Mouse (Mus musculus): ENCODE measurements at regions not wholly inside any gene's neighbourhood (a gene's known extent, or its start where the extent isn't known, plus 50 kb on each side); places are given as distances from the start of the nearest gene placed in this dataset.
"Not testable (repeated sequence)": the region's sequence is repeated elsewhere in the genome, so short reads cannot be mapped to it uniquely, and the experiment has no call there.

DNA sequence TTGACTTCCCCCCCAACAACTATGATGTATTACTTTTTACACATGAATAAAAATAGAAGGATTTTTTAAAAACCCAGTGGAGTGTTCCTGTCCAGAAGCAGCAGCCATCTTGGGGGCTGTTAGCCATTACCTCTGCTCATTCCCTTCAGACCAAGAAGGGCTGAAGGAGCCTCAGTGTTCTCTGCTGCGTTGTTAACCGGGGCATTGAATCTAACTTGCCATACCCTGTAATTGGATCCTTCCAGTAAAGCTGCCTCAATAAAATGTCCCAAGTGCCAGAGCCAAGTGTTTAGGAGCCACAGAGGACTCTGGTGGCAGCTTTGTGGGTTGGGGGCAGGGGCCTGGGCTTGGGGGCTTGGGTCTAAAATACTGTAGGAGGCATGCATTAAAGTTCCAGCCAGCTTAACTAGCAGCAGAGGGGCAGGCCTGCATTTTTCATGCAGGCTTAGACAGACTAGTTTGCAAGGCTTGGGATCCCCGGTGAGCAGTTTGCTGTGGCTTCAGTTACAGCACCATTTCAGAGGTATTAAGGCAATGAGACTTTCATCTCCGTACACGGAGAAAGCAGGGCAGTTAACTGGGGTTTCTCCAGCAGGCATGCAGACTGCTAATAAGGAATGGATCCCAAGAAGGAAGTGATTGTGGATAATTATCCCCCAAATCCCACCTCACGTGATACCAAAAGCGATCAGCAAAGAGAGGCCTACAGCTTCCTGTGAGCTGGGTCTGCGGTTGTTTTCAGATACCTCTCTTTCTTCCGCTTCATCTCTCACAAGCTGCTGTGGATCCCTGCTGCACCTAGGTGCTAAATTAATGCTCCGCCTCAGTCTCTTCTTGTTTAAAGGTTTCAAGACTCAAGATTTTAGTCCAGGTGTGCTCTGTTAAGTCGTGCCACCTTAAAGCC lies 462.4 kb upstream of the Clint1 start:
- no peak overlapping the region for H3K4me2 ChIP-seq (replicated peaks)
- no peak overlapping the region for H3K9ac ChIP-seq (replicated peaks)
- 54% methylated on average over 11 of the region's 11 CpGs for WGBS
- no peak overlapping the region for H3K4me3 ChIP-seq
- no peak overlapping the region for H3K27ac ChIP-seq (replicated peaks)
- no peaks in the 10 kb centered on the region for H3K36me3 ChIP-seq
- H3K4me1 ChIP-seq: no peaks in the 10 kb centered on the region
- H3K9me3 ChIP-seq: no peaks in the 10 kb centered on the region
- H3K27me3 ChIP-seq: no peaks in the 10 kb centered on the region
- ATAC-seq (replicated peaks): no peak

DNA sequence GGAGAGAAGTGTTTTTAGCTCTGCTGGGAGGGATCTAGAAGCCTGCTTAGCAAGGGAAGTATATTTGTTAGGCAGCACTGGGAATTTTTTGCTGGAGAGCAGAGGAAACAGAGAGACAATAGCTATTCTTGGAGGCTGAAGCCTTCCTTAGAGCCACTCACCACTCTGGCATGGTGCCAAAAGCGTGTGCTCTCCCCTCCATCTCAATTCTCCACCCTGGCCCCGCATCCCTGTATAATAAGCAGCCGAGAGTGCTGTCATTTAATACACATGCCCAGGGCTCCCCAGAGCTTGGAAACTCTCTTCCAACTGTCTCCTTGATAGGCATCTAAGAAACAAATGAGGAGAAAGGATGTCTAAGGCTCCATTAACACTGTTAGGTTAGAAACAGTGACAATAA lies 455.8 kb upstream of the Clint1 start:
- H3K9me3 ChIP-seq: no peaks in the 10 kb centered on the region
- no peak overlapping the region for H3K4me2 ChIP-seq (replicated peaks)
- 5% methylated on average over 3 of the region's 3 CpGs for WGBS
- no peak overlapping the region for H3K4me3 ChIP-seq
- H3K36me3 ChIP-seq: no peaks in the 10 kb centered on the region
- H3K9ac ChIP-seq (replicated peaks): no peak overlapping the region
- H3K4me1 ChIP-seq: peaks cover 10% of the 10 kb centered on the region
- peak; percentile 71 for ATAC-seq (replicated peaks)
- H3K27me3 ChIP-seq: no peaks in the 10 kb centered on the region
- 0 out of 2 replicates have a peak overlapping the region, but pooled peaks have one; percentile 40 for H3K27ac ChIP-seq (replicated peaks)

DNA sequence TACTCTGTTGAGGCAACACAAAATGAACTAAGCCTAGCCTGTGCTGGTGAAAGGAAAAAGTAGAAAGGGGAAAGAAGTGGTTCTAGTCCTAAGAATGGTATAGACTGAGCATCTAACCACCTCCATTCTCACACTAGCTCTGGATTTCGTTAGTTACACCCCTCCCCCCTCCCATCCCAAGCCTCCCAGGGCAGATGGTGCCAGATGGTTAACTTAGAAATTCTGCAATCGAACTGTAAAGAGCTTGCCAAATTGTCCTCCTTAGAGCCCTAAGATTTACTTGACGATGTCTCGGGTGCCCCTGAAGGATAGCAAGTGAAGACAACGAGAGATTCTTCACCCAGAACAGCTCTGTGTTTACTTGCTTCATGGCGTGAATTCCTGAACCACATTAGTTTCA lies 453.7 kb upstream of the Clint1 start:
- peaks cover 10% of the 10 kb centered on the region for H3K4me1 ChIP-seq
- WGBS: 54% methylated on average over 6 of the region's 6 CpGs
- no peaks in the 10 kb centered on the region for H3K9me3 ChIP-seq
- H3K27me3 ChIP-seq: no peaks in the 10 kb centered on the region
- H3K4me2 ChIP-seq (replicated peaks): no peak overlapping the region
- H3K27ac ChIP-seq (replicated peaks): no peak overlapping the region
- no peaks in the 10 kb centered on the region for H3K36me3 ChIP-seq
- H3K4me3 ChIP-seq: no peak overlapping the region
- H3K9ac ChIP-seq (replicated peaks): no peak overlapping the region
- ATAC-seq (replicated peaks): peak; percentile 77

DNA sequence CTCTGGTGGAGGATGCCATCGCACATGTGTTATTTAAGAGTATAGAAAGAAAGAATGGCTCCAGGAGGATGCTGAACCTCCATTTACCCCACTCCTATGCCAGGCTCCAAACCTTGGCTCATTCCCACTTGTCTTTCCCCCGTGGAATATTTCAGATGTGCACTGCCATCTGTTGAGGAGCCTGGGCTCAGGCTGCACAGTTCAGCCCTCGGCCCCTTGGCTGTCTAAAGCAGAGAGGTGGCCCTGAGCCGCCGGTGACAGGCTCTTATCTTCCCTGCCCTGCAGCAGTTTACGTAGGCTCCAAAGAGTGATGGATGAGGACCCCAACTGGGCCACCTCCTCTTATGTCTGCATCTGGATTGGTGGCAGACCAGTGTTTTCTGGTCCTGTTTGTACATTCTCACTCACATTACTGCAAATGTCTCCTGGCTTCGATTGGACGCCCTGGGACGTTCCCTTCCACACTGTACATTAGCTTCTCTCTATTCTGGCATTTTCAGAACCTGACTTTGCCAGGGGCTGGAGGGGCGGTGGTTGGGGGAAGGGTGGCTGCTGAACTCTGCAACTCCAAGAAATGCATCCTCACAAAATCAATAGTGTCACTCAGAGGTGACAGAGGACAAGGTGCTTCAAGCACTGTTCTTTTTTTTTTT lies 447.3 kb upstream of the Clint1 start:
- Histone ChIP-seq H3K4me3 (no peak overlapping the region), H3K4me2 (replicated peaks) (no peak overlapping the region), H3K4me1 (no peaks in the 10 kb centered on the region), H3K27me3 (no peaks in the 10 kb centered on the region), H3K9ac (replicated peaks) (no peak overlapping the region), H3K9me3 (no peaks in the 10 kb centered on the region), H3K36me3 (no peaks in the 10 kb centered on the region), H3K27ac (replicated peaks) (no peak overlapping the region)
- no peak for ATAC-seq (replicated peaks)
- WGBS: 83% methylated on average over 10 of the region's 10 CpGs

DNA sequence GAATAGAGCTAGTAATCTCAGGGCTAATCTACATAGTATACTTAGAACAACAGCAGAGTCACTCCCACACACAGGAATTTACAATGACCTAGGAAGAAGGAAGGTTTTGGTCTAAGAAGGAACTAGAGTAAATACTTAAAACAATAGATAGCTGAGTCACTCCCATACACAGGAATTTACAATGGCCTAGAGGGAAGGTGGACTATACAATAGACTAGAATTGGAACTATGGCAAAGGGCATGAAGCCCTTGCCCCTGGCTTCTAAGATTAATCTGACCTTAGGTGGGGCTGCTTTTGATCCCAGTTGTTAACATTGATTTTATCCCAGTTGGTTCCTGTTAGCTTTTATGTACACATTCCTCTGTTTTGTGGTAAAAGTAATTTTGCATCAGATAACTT lies 427.8 kb upstream of the Clint1 start:
- not testable (repeated sequence) for H3K27ac ChIP-seq (replicated peaks); H3K9me3 ChIP-seq; H3K36me3 ChIP-seq; H3K4me3 ChIP-seq; H3K4me1 ChIP-seq; H3K27me3 ChIP-seq; H3K9ac ChIP-seq (replicated peaks); H3K4me2 ChIP-seq (replicated peaks); ATAC-seq (replicated peaks)

DNA sequence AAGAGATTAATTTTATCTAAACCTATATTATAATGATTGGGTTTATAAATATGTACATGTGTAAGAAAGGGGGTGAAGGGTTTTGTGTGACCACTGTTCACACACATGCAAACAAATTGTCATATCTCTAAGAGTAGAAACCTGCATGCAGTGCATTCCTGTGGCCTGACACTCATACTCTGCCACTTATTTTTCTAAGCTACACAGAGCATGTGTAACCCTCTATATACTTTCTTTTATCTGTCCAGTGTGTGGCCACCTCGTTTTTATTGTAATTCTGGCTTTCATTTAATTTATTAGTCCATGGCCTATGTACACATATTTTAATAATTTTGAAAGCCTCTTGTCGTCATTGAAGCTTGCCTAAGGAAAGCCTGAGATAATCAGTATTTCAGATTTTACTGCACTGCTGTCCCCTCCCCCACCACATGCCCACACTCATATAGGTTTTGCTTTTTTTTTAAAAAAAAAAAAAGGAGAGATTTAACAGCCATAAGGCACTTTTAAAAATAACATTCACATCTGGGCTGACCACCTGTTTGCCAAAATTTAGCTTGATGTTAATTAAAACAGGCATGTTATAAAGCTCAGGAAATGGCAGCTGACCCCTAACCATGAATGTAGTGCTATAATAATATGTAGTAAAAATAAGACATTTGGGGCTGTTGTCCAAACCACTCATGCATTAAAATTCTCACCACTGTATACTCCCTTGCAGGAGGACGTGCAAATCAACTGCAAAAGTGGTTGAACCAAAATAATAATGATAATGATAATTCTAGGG lies 410.7 kb upstream of the Clint1 start:
- Histone ChIP-seq H3K36me3 (no peaks in the 10 kb centered on the region), H3K27ac (replicated peaks) (no peak overlapping the region), H3K4me1 (no peaks in the 10 kb centered on the region), H3K4me2 (replicated peaks) (no peak overlapping the region), H3K9me3 (no peaks in the 10 kb centered on the region), H3K27me3 (no peaks in the 10 kb centered on the region), H3K9ac (replicated peaks) (no peak overlapping the region), H3K4me3 (no peak overlapping the region)
- 67% methylated on average over 3 of the region's 3 CpGs for WGBS
- no peak for ATAC-seq (replicated peaks)

DNA sequence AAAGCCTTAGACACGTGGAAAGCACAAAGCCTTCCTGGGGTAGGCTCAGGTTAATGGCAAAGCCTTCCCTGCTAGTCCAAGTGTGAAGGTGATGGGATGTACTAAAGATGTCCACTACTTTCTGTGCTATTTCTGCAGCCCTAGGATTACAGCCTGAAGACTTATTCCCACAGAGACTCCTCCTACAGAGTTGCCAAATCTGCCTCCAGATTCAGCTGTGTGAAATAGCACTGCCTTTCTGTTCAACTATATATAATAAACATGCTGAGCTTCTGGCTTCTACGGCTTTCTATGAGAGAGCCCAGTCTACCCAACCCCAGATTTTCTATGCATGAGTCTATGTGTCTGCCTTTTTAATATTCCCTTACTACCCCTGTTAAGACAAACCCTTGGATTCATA lies 405.3 kb upstream of the Clint1 start:
- WGBS: 94% methylated on average over 2 of the region's 2 CpGs
- Histone ChIP-seq H3K9ac (replicated peaks) (no peak overlapping the region), H3K9me3 (no peaks in the 10 kb centered on the region), H3K4me1 (no peaks in the 10 kb centered on the region), H3K27ac (replicated peaks) (no peak overlapping the region), H3K27me3 (no peaks in the 10 kb centered on the region), H3K4me2 (replicated peaks) (no peak overlapping the region), H3K36me3 (no peaks in the 10 kb centered on the region), H3K4me3 (no peak overlapping the region)
- no peak for ATAC-seq (replicated peaks)

DNA sequence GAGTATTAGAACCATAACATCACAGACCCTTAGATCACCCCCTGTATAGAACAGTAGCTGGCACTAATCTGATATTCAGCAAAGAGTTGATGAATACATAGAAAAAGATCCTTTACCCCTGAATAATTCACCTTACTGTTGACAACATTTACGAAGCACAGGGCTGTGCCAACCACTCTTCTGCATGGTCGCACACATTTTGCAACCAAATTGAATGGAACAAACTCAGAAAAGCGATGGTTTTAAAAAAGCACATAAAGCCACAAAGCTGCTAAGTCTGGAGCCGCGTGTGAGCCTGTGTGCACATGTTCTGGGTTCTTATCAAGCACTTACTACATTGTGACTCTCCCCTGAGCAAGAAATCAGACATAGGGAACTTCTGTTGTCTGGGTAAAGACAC lies 397.6 kb upstream of the Clint1 start:
- no peaks in the 10 kb centered on the region for H3K36me3 ChIP-seq
- peak; percentile 79 for ATAC-seq (replicated peaks)
- WGBS: 27% methylated on average over 5 of the region's 5 CpGs
- no peak overlapping the region for H3K4me2 ChIP-seq (replicated peaks)
- peak overlapping the region; percentile 77 for H3K27ac ChIP-seq (replicated peaks)
- no peaks in the 10 kb centered on the region for H3K27me3 ChIP-seq
- H3K9ac ChIP-seq (replicated peaks): no peak overlapping the region
- H3K4me3 ChIP-seq: no peak overlapping the region
- no peaks in the 10 kb centered on the region for H3K9me3 ChIP-seq
- peaks cover 12% of the 10 kb centered on the region for H3K4me1 ChIP-seq

DNA sequence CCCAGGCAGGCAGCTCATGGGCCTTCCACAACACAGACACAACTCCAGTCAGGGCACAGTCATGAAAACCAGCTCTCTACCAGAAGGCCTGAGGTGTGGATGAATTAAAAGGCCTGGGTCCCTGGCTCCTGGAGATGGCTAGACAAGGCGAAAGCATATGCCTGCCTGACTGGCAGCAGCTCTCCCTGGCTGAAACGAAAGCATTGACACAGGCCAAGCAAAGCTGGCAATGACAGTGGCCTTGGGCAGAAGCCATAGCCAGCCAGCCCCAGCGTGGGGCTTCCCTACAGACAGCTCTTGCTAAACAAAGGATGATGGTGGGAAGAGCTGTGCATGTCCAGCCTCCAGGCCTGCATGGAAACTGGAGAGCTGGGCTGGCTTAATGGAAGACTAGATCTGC lies 396.9 kb upstream of the Clint1 start:
- H3K27me3 ChIP-seq: no peaks in the 10 kb centered on the region
- ATAC-seq (replicated peaks): peak; percentile 90
- no peak overlapping the region for H3K4me2 ChIP-seq (replicated peaks)
- H3K4me3 ChIP-seq: no peak overlapping the region
- H3K9ac ChIP-seq (replicated peaks): no peak overlapping the region
- peaks cover 12% of the 10 kb centered on the region for H3K4me1 ChIP-seq
- 39% methylated on average over 3 of the region's 3 CpGs for WGBS
- H3K9me3 ChIP-seq: no peaks in the 10 kb centered on the region
- H3K27ac ChIP-seq (replicated peaks): peak overlapping the region; percentile 77
- H3K36me3 ChIP-seq: no peaks in the 10 kb centered on the region

DNA sequence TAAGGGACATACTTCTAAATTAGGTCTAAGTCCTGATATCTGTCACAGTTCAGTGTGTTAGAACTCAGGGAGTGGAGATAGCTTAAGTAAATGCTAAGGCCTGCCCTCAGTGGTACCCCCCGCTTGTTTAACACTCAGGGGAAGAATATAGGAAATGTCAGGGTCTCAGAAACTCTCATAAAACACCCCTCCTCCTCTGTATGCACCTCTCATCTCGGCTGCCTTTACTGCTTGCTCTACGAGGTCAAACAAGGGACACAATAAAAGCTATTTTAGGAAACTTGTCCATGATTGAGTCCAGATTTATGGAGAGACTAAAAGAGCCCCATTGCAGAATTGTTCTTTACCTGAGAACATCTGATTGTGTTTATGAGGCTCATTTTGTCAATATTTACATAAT lies 395.1 kb upstream of the Clint1 start:
- Histone ChIP-seq H3K4me1 (peaks cover 12% of the 10 kb centered on the region), H3K4me3 (no peak overlapping the region), H3K27me3 (no peaks in the 10 kb centered on the region), H3K27ac (replicated peaks) (no peak overlapping the region), H3K36me3 (no peaks in the 10 kb centered on the region), H3K9ac (replicated peaks) (no peak overlapping the region), H3K4me2 (replicated peaks) (no peak overlapping the region), H3K9me3 (no peaks in the 10 kb centered on the region)
- 82% methylated on average over 3 of the region's 3 CpGs for WGBS
- ATAC-seq (replicated peaks): no peak

DNA sequence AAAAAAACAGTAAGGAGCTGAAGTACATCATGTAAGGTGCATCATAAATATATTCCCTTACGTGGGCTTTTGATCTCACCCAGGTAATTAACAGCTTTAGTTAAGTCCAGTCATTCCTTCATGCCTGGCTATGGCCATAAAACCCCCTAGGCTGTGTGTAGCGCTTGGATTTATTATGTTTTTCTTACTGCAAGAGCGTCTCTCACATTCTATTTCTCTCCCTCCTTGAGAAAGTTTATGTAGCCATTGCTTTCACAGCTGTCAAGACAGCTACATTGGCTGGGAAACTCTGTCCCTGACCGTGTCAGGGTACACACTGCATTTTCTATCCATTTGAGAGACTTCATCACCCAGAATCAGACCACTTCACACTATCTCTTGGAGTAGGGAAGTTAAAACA lies 394.3 kb upstream of the Clint1 start:
- peaks cover 12% of the 10 kb centered on the region for H3K4me1 ChIP-seq
- ATAC-seq (replicated peaks): no peak
- H3K9ac ChIP-seq (replicated peaks): no peak overlapping the region
- WGBS: 85% methylated on average over 4 of the region's 4 CpGs
- H3K36me3 ChIP-seq: no peaks in the 10 kb centered on the region
- no peak overlapping the region for H3K4me3 ChIP-seq
- H3K4me2 ChIP-seq (replicated peaks): no peak overlapping the region
- no peak overlapping the region for H3K27ac ChIP-seq (replicated peaks)
- no peaks in the 10 kb centered on the region for H3K27me3 ChIP-seq
- no peaks in the 10 kb centered on the region for H3K9me3 ChIP-seq

Data from forebrain, embryonic 15.5 days (tissue).